Mouse (Mus musculus) left cerebral cortex, adult 2 months (tissue): Measurements from ENCODE around the gene Ate1. TPM values are rescaled to one million over a fixed set of nuclear protein-coding genes. Genes with fewer than 3 reads are reported as not detected.
"Not testable (repeated sequence)": the region's sequence is repeated elsewhere in the genome, so short reads cannot be mapped to it uniquely, and the experiment has no call there.

Source experiments
- DNase-seq, 2 experiments: peaks; one replicate each; pipeline ENCODE4 v3.0.0; 2021 to 2022; ENCODE audit warnings: low spot score in 2 of 2, mixed read lengths in 1 of 2; ENCODE audit errors: extremely low spot score in 1 of 2
- H3K27ac ChIP-seq: fragments of 200-600 bp; 2 replicates; pipeline ENCODE4 v1.8.1; 2022
- H3K4me3 ChIP-seq: fragments of 200-600 bp; 2 replicates; pipeline ENCODE4 v1.8.1; 2022
- CTCF ChIP-seq: fragments of 200-600 bp; IDR thresholded peaks from 2 replicates; pipeline ENCODE4 v1.8.1; 2022; ENCODE audit warnings: antibody characterized with exemption, mild to moderate bottlenecking, moderate library complexity
- intact Hi-C: fragments of 180-260 bp; cut with DNase I; formaldehyde crosslinking; loops from one replicate; pipeline ENCODE4 v1.15.1; 2025
- total RNA-seq, 2 experiments: library from RNA; stranded (reverse); gene quantifications; 2 replicates each; pipeline ENCODE4 v1.2.3; 2021

Gene Ate1
- total RNA-seq, 2 experiments from 2014 or later: 63.8 to 64.7 TPM

- DNase-seq: peak; percentile 98 to 99
- intact Hi-C loops: loop anchor here (2.0 to 10.0 kb wide), 2 partner anchors 27 to 395 kb away; no protein-coding TSS in a partner anchor
- no peak for TF ChIP-seq CTCF
- Histone ChIP-seq H3K27ac (peak overlapping the region; percentile 99), H3K4me3 (peak overlapping the region; percentile 83)
Observed at GRCm38 (mm10) chr7:130519096-130520048, 797 bp downstream of the Ate1 start.

GRCm38 (mm10) chr7:130518213-130519095 is 1.7 kb downstream of the Ate1 start:
- no peak for DNase-seq

GRCm38 (mm10) chr7:130510243-130510642 is 9.9 kb downstream of the Ate1 start:
- TF ChIP-seq CTCF: no peak
- DNase-seq: no peak
- Histone ChIP-seq H3K4me3 (no peak overlapping the region), H3K27ac (no peak overlapping the region)
- intact Hi-C loops: no loop called here

More at GRCm38 (mm10) chr7:130518213-130519095, 1.7 kb downstream of the Ate1 start:
- TF ChIP-seq CTCF: no peak
- intact Hi-C loops: loop anchor here (2.0 kb wide), 1 partner anchor 28 kb away; no protein-coding TSS in a partner anchor
- Histone ChIP-seq H3K27ac (peak overlapping the region; percentile 99), H3K4me3 (peak overlapping the region; percentile 83)

DNA sequence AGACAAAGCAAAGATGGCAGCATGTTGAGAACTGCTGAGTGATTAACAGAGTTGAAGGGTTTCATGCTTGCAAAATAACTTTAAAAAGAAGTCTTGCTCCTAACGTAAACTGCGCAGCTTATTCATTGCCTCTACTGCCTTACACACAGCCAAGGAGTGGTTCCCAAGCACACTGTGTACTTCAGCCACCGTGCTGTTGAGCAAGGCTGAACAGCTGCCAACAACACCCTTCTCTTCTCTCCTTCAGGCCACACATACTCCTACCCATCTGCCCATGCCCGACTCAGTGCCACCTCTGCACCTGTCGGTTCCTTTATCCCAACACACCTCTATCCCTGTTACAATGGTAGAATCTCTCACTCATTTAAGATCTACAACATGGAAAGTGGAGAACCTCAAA is 17.2 kb downstream of the Ate1 start:
- TF ChIP-seq CTCF: no peak
- no peak overlapping the region for H3K27ac ChIP-seq
- no peak overlapping the region for H3K4me3 ChIP-seq
- intact Hi-C loops: no loop called here
- DNase-seq: no peak

- intact Hi-C loops: no loop called here
- Histone ChIP-seq H3K27ac (no peak overlapping the region), H3K4me3 (no peak overlapping the region)
- no peak for DNase-seq
- TF ChIP-seq CTCF: no peak
Observed at GRCm38 (mm10) chr7:130501499-130501898, 18.7 kb downstream of the Ate1 start.

- Histone ChIP-seq H3K4me3 (no peak overlapping the region), H3K27ac (no peak overlapping the region; the same call in 1 of the 2 replicates)
- TF ChIP-seq CTCF: no peak
- no peak for DNase-seq
- intact Hi-C loops: loop anchor here (10.0 kb wide), 1 partner anchor 1729 kb away; no protein-coding TSS in a partner anchor
Observed at GRCm38 (mm10) chr7:130493346-130493745, 26.8 kb downstream of the Ate1 start.

DNA sequence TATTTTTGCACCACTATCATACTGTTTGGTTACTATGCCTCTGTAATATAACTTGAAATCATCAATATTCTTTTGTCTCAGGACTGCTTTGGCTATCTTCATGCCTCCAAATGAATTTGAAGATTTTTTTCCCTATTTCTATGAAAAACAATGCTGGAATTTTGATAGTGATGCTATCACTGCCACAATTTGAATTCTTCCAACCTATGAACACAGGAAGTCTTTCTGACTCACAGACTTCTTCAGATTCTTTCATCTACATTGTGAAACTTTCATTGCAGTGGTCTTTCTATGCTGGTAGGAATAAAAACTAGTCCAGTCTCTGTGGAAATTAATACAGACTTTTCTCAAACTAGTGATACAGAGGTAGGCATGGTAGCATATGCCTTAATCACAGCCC is 28.1 kb downstream of the Ate1 start:
- TF ChIP-seq CTCF: no peak
- DNase-seq: no peak
- no peak overlapping the region for H3K4me3 ChIP-seq
- intact Hi-C loops: loop anchor here (10.0 kb wide), 1 partner anchor 1727 kb away; no protein-coding TSS in a partner anchor
- no peak overlapping the region for H3K27ac ChIP-seq

DNA sequence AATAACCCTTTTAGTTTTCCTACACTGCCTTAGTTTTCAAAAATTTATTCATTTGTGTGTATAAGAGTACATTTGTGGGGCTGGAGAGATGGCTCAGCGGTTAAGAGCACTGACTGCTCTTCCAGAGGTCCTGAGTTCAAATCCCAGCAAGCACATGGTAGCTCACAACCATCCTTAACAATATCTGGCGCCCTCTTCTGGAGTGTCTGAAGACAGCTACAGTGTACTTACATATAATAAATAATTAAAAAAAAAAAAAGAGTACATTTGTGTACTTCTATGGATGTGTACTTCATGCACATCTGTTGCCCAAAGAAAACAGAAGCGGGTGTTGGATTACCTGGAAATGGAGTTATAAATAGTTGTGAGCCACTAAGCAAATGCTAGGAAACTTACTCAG is 41.2 kb downstream of the Ate1 start:
- peak; percentile 37 for TF ChIP-seq CTCF
- intact Hi-C loops, H3K4me3 ChIP-seq, H3K27ac ChIP-seq, DNase-seq: not testable (repeated sequence)

DNA sequence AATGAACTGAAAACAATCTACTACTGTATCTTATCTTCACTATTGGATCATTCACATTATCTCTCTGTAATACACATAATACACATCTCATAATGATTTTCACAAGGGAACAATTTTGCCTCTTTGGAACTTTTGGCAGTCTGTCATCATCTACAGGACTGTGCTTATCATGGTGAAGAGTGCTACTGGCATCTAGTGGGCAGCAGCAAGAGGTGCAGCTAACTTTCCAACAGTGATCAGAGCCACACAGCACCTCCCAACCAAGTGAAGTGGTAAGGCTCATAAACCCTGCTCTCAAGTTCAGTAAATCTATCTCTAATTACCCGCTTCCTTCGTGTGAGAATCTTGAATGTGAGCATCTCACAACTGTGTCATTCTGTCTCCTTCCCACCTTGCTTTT is 44.2 kb downstream of the Ate1 start:
- intact Hi-C loops: loop anchor here (1.0 to 2.0 kb wide), 2 partner anchors 203 to 827 kb away; no protein-coding TSS in a partner anchor
- Histone ChIP-seq H3K27ac (no peak overlapping the region), H3K4me3 (no peak overlapping the region)
- peak; percentile 94 for TF ChIP-seq CTCF
- DNase-seq: peak; percentile 46 to 47

- no peak overlapping the region for H3K27ac ChIP-seq
- DNase-seq: no peak
- TF ChIP-seq CTCF: no peak
- H3K4me3 ChIP-seq: no peak overlapping the region
- intact Hi-C loops: loop anchor here (5.0 kb wide), 1 partner anchor 87 kb away; no protein-coding TSS in a partner anchor
Observed at GRCm38 (mm10) chr7:130473881-130474280, 46.3 kb downstream of the Ate1 start.

DNA sequence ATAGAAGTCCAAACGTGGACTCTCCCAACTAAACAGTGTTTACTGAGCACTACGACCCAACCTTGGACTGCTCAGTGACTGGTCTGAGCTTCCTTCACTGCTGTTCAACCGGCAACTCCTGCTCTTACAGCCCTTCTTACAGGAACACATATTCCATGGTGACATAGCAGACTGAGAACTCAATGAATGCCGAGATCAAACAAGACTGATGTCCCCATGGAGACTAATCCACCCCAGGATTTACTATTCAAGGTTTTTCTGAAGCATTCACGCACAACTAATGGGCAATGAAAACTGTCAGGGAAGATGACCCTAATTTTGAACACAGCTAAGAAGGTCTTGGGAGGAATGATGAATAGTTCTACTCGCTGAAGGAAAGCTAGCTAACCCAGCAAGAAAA is 47.5 kb downstream of the Ate1 start:
- TF ChIP-seq CTCF: no peak
- intact Hi-C loops: loop anchor here (5.0 kb wide), 1 partner anchor 85 kb away; no protein-coding TSS in a partner anchor
- DNase-seq: no peak
- no peak overlapping the region for H3K27ac ChIP-seq
- no peak overlapping the region for H3K4me3 ChIP-seq
